Mouse (Mus musculus) heart, postnatal 0 days (tissue): ENCODE data around the gene Cnih2. TPM values are rescaled to one million over a fixed set of nuclear protein-coding genes. Genes with fewer than 3 reads are reported as not detected.

Experiments used
- ATAC-seq: fragments of 200-750 bp; cut with Nextera tagmentation; 2 replicates; pipeline ENCODE4 v1.8.0; 2017; ENCODE audit warnings: low read depth, moderate number of reproducible peaks, moderate library complexity; ENCODE audit not compliant: insufficient read depth
- DNase-seq: peaks from one replicate; pipeline ENCODE4 v3.0.0-alpha.2; 2016; ENCODE audit warnings: low spot score
- H3K27ac ChIP-seq: fragments of 300-500 bp; sonication (generic); 2 replicates; pipeline ENCODE4 v1.5.1; 2014; ENCODE audit warnings: low read depth, mild to moderate bottlenecking
- H3K27me3 ChIP-seq: fragments of 300-500 bp; sonication (generic); 2 replicates; pipeline ENCODE4 v1.6.1; 2014; ENCODE audit warnings: low read length, mixed read lengths; ENCODE audit not compliant: control insufficient read depth, insufficient read depth
- H3K36me3 ChIP-seq: fragments of 300-500 bp; sonication (generic); replicated peaks from 2 replicates; pipeline ENCODE4 v1.6.1; 2014; ENCODE audit warnings: low read length, mixed read lengths; ENCODE audit not compliant: control insufficient read depth, insufficient read depth
- H3K4me1 ChIP-seq: fragments of 300-500 bp; sonication (generic); 2 replicates; pipeline ENCODE4 v1.6.1; 2014; ENCODE audit warnings: antibody characterized with exemption; ENCODE audit not compliant: control insufficient read depth, insufficient read depth
- H3K4me2 ChIP-seq: fragments of 300-500 bp; sonication (generic); 2 replicates; pipeline ENCODE4 v1.6.1; 2014; ENCODE audit warnings: low read depth, mild to moderate bottlenecking, low read length, moderate library complexity
- H3K4me3 ChIP-seq: fragments of 300-500 bp; sonication (generic); 2 replicates; pipeline ENCODE4 v1.5.1; 2014; ENCODE audit warnings: low read depth, low read length
- H3K9ac ChIP-seq: fragments of 300-500 bp; sonication (generic); replicated peaks from 2 replicates; pipeline ENCODE4 v1.6.1; 2014; ENCODE audit warnings: low read depth, low read length, mixed read lengths
- H3K9me3 ChIP-seq: fragments of 300-500 bp; sonication (generic); replicated peaks from 2 replicates; pipeline ENCODE4 v1.6.1; 2016; ENCODE audit warnings: low read length; ENCODE audit not compliant: control insufficient read depth
- CTCF ChIP-seq: IDR thresholded peaks from 2 replicates; pipeline ENCODE4 v1.5.1; 2016; ENCODE audit warnings: antibody characterized with exemption, control low read depth, low read depth
- EP300 ChIP-seq: IDR thresholded peaks from 2 replicates; pipeline ENCODE4 v1.6.1; 2016; ENCODE audit warnings: antibody characterized with exemption, low read depth
- WGBS: fragments of 180-500 bp; shearing (Covaris S2); extraction: QIAGEN DNeasy Blood & Tissue Kit; methylation state at CpG from one replicate; pipeline ENCODE4 v1.1.7; 2014; 5-methylcytosine and 5-hydroxymethylcytosine counted together
- polyA plus RNA-seq: library from polyadenylated mRNA; unstranded; fragments of >200 nt; fragmentation: Nextera tagmentation; extraction: Ambion mirVana; gene quantifications from 2 replicates; pipeline ENCODE4 v1.2.1, GENCODE M21; 2015
- total RNA-seq: library from RNA; depleted of rRNA; stranded (reverse); fragments of >200 nt; gene quantifications from 2 replicates; pipeline ENCODE4 v1.2.3, GENCODE M21; 2014; ENCODE audit warnings: low replicate concordance

The Cnih2 gene
- total and polyA plus RNA-seq, 2 experiments from 2014 or later = 1.1 TPM; not detected in 1

GRCm38 (mm10) chr19:5109659-5110453 lies 11.5 kb upstream of the Cnih2 start:
- WGBS = 78% methylated on average over 19 of the region's 19 CpGs
- no peak overlapping the region for H3K4me2 ChIP-seq
- ATAC-seq (no peak), DNase-seq (no peak)
- H3K27me3 ChIP-seq = no peaks in the 10 kb centered on the region
- peaks cover 8% of the 10 kb centered on the region; the same call in 1 of the 2 replicates for H3K4me1 ChIP-seq
- H3K9me3 ChIP-seq = no peaks in the 10 kb centered on the region
- H3K4me3 ChIP-seq = no peak overlapping the region
- no peak for TF ChIP-seq EP300
- TF ChIP-seq CTCF = peak; percentile 22; the same call in 1 of the 2 replicates
- H3K27ac ChIP-seq = no peak overlapping the region
- H3K36me3 ChIP-seq = peaks cover 51% of the 10 kb centered on the region
- H3K9ac ChIP-seq = no peak overlapping the region

- Histone ChIP-seq H3K4me2 (no peak overlapping the region), H3K4me1 (peaks cover 8% of the 10 kb centered on the region; the same call in 1 of the 2 replicates), H3K27ac (no peak overlapping the region), H3K9ac (0 out of 2 replicates have a peak overlapping the region, but pooled peaks have one; percentile 4), H3K4me3 (no peak overlapping the region), H3K9me3 (no peaks in the 10 kb centered on the region), H3K36me3 (peaks cover 57% of the 10 kb centered on the region), H3K27me3 (no peaks in the 10 kb centered on the region)
- ATAC-seq (no peak), DNase-seq (no peak)
- WGBS = 56% methylated on average over 4 of the region's 4 CpGs
- TF ChIP-seq CTCF (no peak), EP300 (no peak)
Observed at GRCm38 (mm10) chr19:5108702-5109101, 10.4 kb upstream of the Cnih2 start.

- no peak overlapping the region for H3K4me2 ChIP-seq
- 21% methylated on average over 5 of the region's 5 CpGs for WGBS
- no peak overlapping the region for H3K4me3 ChIP-seq
- TF ChIP-seq EP300 = no peak
- TF ChIP-seq CTCF = peak; percentile 41
- ATAC-seq (peak; percentile 16; the same call in 1 of the 2 replicates), DNase-seq (peak; percentile 50)
- H3K27ac ChIP-seq = no peak overlapping the region
- H3K9ac ChIP-seq = no peak overlapping the region
- H3K9me3 ChIP-seq = no peaks in the 10 kb centered on the region
- H3K36me3 ChIP-seq = peaks cover 60% of the 10 kb centered on the region
- peaks cover 8% of the 10 kb centered on the region; the same call in 1 of the 2 replicates for H3K4me1 ChIP-seq
- H3K27me3 ChIP-seq = no peaks in the 10 kb centered on the region
Observed at GRCm38 (mm10) chr19:5108271-5108575, 9.9 kb upstream of the Cnih2 start.

- H3K36me3 ChIP-seq = peaks cover 63% of the 10 kb centered on the region
- no peak overlapping the region; the same call in 1 of the 2 replicates for H3K9ac ChIP-seq
- 74% methylated on average over 18 of the region's 18 CpGs for WGBS
- no peaks in the 10 kb centered on the region for H3K9me3 ChIP-seq
- no peak overlapping the region for H3K27ac ChIP-seq
- TF ChIP-seq CTCF = no peak
- no peak for TF ChIP-seq EP300
- peaks cover 8% of the 10 kb centered on the region; the same call in 1 of the 2 replicates for H3K4me1 ChIP-seq
- H3K4me2 ChIP-seq = no peak overlapping the region
- H3K4me3 ChIP-seq = no peak overlapping the region
- DNase-seq (no peak), ATAC-seq (no peak)
- H3K27me3 ChIP-seq = no peaks in the 10 kb centered on the region
Observed at GRCm38 (mm10) chr19:5107556-5108270, 9.4 kb upstream of the Cnih2 start.

- H3K4me3 ChIP-seq = peak within 1 kb of the TSS; percentile 88
- H3K9ac ChIP-seq = peak within 1 kb of the TSS; percentile 82
- H3K27ac ChIP-seq = peak within 1 kb of the TSS; percentile 95
- no peaks in the 10 kb centered on the region for H3K27me3 ChIP-seq
- ATAC-seq (peak; percentile 96), DNase-seq (peak; percentile 98)
- peak within 1 kb of the TSS; percentile 85 for H3K4me2 ChIP-seq
- H3K36me3 ChIP-seq = peaks cover 66% of the 10 kb centered on the region
- H3K4me1 ChIP-seq = peaks cover 8% of the 10 kb centered on the region; the same call in 1 of the 2 replicates
- WGBS = under 1% methylated on average over 44 of the region's 46 CpGs
- no peaks in the 10 kb centered on the region for H3K9me3 ChIP-seq
- TF ChIP-seq EP300 (peak; percentile 73), CTCF (no peak)
Observed at GRCm38 (mm10) chr19:5106731-5107191, 8.4 kb upstream of the Cnih2 start, which contains the start of gene Rab1b. Gene Rab1b (minus strand): TSS chr19:5107072.
